In genomic region chr11:5098035-5098735, GRCm38 (mm10) we compare ENCODE assay signal across 8 mouse cellular contexts. TPM values are rescaled to one million over a fixed set of nuclear protein-coding genes. Genes with fewer than 3 reads are reported as not detected.
A peak's percentile ranks its signal among the peaks of the same experiment; 100 is the strongest.
DNase-seq lines count a peak whose midpoint lies in the region; ATAC-seq lines count a peak whose summit lies in the region.

No protein-coding gene starts in this region.

- H3K27ac ChIP-seq in forebrain, embryonic 14.5 days (ENCODE audit: low read depth, low read length): peak overlapping the region; percentile 97
- peak overlapping the region; percentile 99 for H3K27ac ChIP-seq in limb, embryonic 10.5 days
- peak overlapping the region; percentile 94 for H3K27ac ChIP-seq in midbrain, embryonic 12.5 days (replicated peaks)
- H3K27ac ChIP-seq in stomach, embryonic 14.5 days (ENCODE audit: low read length): peak overlapping the region; percentile 98

- H3K4me1 ChIP-seq in forebrain, embryonic 14.5 days (ENCODE audit: control insufficient read depth, insufficient read depth, low read length): peaks cover 24% of the 10 kb centered on the region
- H3K4me1 ChIP-seq in limb, embryonic 10.5 days: peaks cover 37% of the 10 kb centered on the region
- peaks cover 27% of the 10 kb centered on the region for H3K4me1 ChIP-seq in midbrain, embryonic 12.5 days
- peaks cover 21% of the 10 kb centered on the region; the same call in 1 of the 2 replicates for H3K4me1 ChIP-seq in stomach, embryonic 14.5 days (ENCODE audit: control insufficient read depth, insufficient read depth, low read length)

- DNase-seq in heart, adult 18-20 months: peak; percentile 57 to 73
- DNase-seq in heart, adult 11 months: no peak
- peak; percentile 40 for DNase-seq in cerebellum, adult 11 months
- DNase-seq in forebrain, embryonic 14.5 days (ENCODE audit: low spot score): peak; percentile 22
- peak; percentile 63 for DNase-seq in induced T-regulatory cell, adult 2 months (ENCODE audit: low read depth)
- DNase-seq in limb, embryonic 10.5 days (ENCODE audit: low spot score): no peak

- WGBS in forebrain, embryonic 14.5 days: under 1% methylated on average over 44 of the region's 44 CpGs
- WGBS in limb, embryonic 10.5 days: under 1% methylated on average over 44 of the region's 44 CpGs
- under 1% methylated on average over 44 of the region's 44 CpGs for WGBS in midbrain, embryonic 12.5 days
- under 1% methylated on average over 44 of the region's 44 CpGs for WGBS in stomach, embryonic 14.5 days

- 0 out of 2 replicates have a peak, but pooled peaks cover 4% of the 10 kb centered on the region for H3K36me3 ChIP-seq in forebrain, embryonic 14.5 days (ENCODE audit: control insufficient read depth, insufficient read depth, low read length)
- peaks cover 40% of the 10 kb centered on the region for H3K36me3 ChIP-seq in limb, embryonic 10.5 days
- peaks cover 2% of the 10 kb centered on the region; the same call in 1 of the 2 replicates for H3K36me3 ChIP-seq in midbrain, embryonic 12.5 days
- peaks cover 8% of the 10 kb centered on the region for H3K36me3 ChIP-seq in stomach, embryonic 14.5 days (ENCODE audit: control insufficient read depth, insufficient read depth, low read length)

- 0 out of 2 replicates have a peak, but pooled peaks have one; percentile 1 for ATAC-seq in forebrain, embryonic 14.5 days
- ATAC-seq in midbrain, embryonic 12.5 days (ENCODE audit: low FRiP score, low read depth): peak; percentile 25
- 0 out of 2 replicates have a peak, but pooled peaks have one; percentile 3 for ATAC-seq in stomach, embryonic 14.5 days (ENCODE audit: insufficient number of reproducible peaks, insufficient read depth, low FRiP score, low read depth)

- H3K4me3 ChIP-seq in forebrain, embryonic 14.5 days (ENCODE audit: low read depth, low read length): peak overlapping the region; percentile 88
- H3K4me3 ChIP-seq in limb, embryonic 10.5 days: peak overlapping the region; percentile 90
- peak overlapping the region; percentile 98 for H3K4me3 ChIP-seq in midbrain, embryonic 12.5 days
- peak overlapping the region; percentile 96 for H3K4me3 ChIP-seq in stomach, embryonic 14.5 days (ENCODE audit: low read depth, low read length)

- peak overlapping the region; percentile 89 for H3K9ac ChIP-seq in forebrain, embryonic 14.5 days (ENCODE audit: low read length)
- H3K9ac ChIP-seq in midbrain, embryonic 12.5 days (replicated peaks): peak overlapping the region; percentile 98
- peak overlapping the region; percentile 98 for H3K9ac ChIP-seq in stomach, embryonic 14.5 days (replicated peaks; ENCODE audit: low read depth, low read length)

- H3K9me3 ChIP-seq in forebrain, embryonic 14.5 days (replicated peaks; ENCODE audit: control insufficient read depth, low read length): no peaks in the 10 kb centered on the region
- no peaks in the 10 kb centered on the region for H3K9me3 ChIP-seq in limb, embryonic 10.5 days (replicated peaks)
- no peaks in the 10 kb centered on the region for H3K9me3 ChIP-seq in midbrain, embryonic 12.5 days
- H3K9me3 ChIP-seq in stomach, embryonic 14.5 days (ENCODE audit: control insufficient read depth, low read depth, low read length): no peaks in the 10 kb centered on the region

- no peaks in the 10 kb centered on the region for H3K27me3 ChIP-seq in forebrain, embryonic 14.5 days (replicated peaks; ENCODE audit: control insufficient read depth, insufficient read depth, low read length)
- H3K27me3 ChIP-seq in limb, embryonic 10.5 days (ENCODE audit: low read depth, poor library complexity, severe bottlenecking): no peaks in the 10 kb centered on the region
- no peaks in the 10 kb centered on the region for H3K27me3 ChIP-seq in midbrain, embryonic 12.5 days
- no peaks in the 10 kb centered on the region for H3K27me3 ChIP-seq in stomach, embryonic 14.5 days (ENCODE audit: control insufficient read depth, insufficient read depth, low read length)

- H3K4me2 ChIP-seq in forebrain, embryonic 14.5 days (ENCODE audit: low read length): peak overlapping the region; percentile 85
- peak overlapping the region; percentile 94 for H3K4me2 ChIP-seq in midbrain, embryonic 12.5 days (replicated peaks)
- H3K4me2 ChIP-seq in stomach, embryonic 14.5 days (replicated peaks; ENCODE audit: low read depth, low read length): peak overlapping the region; percentile 85

RNA-seq across cellular contexts. Expression of gene Rhbdd3, which starts 0.5 kb away (rescaled TPM):
- total RNA-seq in heart, adult 18-20 months (2021): 10 to 100 TPM; 25.6 to 28.2 TPM
- polyA plus RNA-seq in forebrain, embryonic 14.5 days (2014; fragmentation: Nextera tagmentation; extraction: Ambion mirVana): 28.9 and 31.8 TPM in 2 replicates
- 29.0 and 31.6 TPM in 2 replicates for polyA plus RNA-seq in limb, embryonic 10.5 days (2016; fragmentation: Nextera tagmentation; extraction: Ambion mirVana)
- polyA plus RNA-seq in midbrain, embryonic 12.5 days (2016; fragmentation: Nextera tagmentation; extraction: Ambion mirVana): 29.0 and 30.3 TPM in 2 replicates
- polyA plus RNA-seq in stomach, embryonic 14.5 days (2014; fragmentation: Nextera tagmentation; extraction: Ambion mirVana): 29.7 and 31.2 TPM in 2 replicates

RNA-seq across cellular contexts. Expression of gene Ewsr1, which starts 0.9 kb away (rescaled TPM):
- total RNA-seq in heart, adult 18-20 months (2021): 100 to 1,000 TPM in 1 of 2 experiments, 10 to 100 TPM in 1; 70.0 to 104 TPM
- 433 and 469 TPM in 2 replicates for polyA plus RNA-seq in forebrain, embryonic 14.5 days (2014; fragmentation: Nextera tagmentation; extraction: Ambion mirVana)
- 893 and 996 TPM in 2 replicates for polyA plus RNA-seq in limb, embryonic 10.5 days (2016; fragmentation: Nextera tagmentation; extraction: Ambion mirVana)
- 891 and 892 TPM in 2 replicates for polyA plus RNA-seq in midbrain, embryonic 12.5 days (2016; fragmentation: Nextera tagmentation; extraction: Ambion mirVana)
- 467 and 495 TPM in 2 replicates for polyA plus RNA-seq in stomach, embryonic 14.5 days (2014; fragmentation: Nextera tagmentation; extraction: Ambion mirVana)

RNA-seq across cellular contexts. Expression of gene Gas2l1, which starts 33.1 kb away (rescaled TPM):
- total RNA-seq in heart, adult 18-20 months (2021): 10 to 100 TPM; 16.1 to 17.6 TPM
- polyA plus RNA-seq in forebrain, embryonic 14.5 days (2014; fragmentation: Nextera tagmentation; extraction: Ambion mirVana): 14.4 and 20.4 TPM in 2 replicates
- 27.5 and 34.4 TPM in 2 replicates for polyA plus RNA-seq in limb, embryonic 10.5 days (2016; fragmentation: Nextera tagmentation; extraction: Ambion mirVana)
- polyA plus RNA-seq in midbrain, embryonic 12.5 days (2016; fragmentation: Nextera tagmentation; extraction: Ambion mirVana): 31.9 and 35.0 TPM in 2 replicates
- polyA plus RNA-seq in stomach, embryonic 14.5 days (2014; fragmentation: Nextera tagmentation; extraction: Ambion mirVana): 22.9 and 27.9 TPM in 2 replicates

RNA-seq across cellular contexts. Expression of gene Rasl10a, which starts 40.3 kb away (rescaled TPM):
- total RNA-seq in heart, adult 18-20 months (2021): 1 to 10 TPM; 3.8 to 5.6 TPM
- 0.25 and 0.53 TPM in 2 replicates for polyA plus RNA-seq in forebrain, embryonic 14.5 days (2014; fragmentation: Nextera tagmentation; extraction: Ambion mirVana)
- polyA plus RNA-seq in limb, embryonic 10.5 days (2016; fragmentation: Nextera tagmentation; extraction: Ambion mirVana): 0.34 and 0.51 TPM in 2 replicates
- 0.37 and 0.63 TPM in 2 replicates for polyA plus RNA-seq in midbrain, embryonic 12.5 days (2016; fragmentation: Nextera tagmentation; extraction: Ambion mirVana)
- 1.2 and 1.3 TPM in 2 replicates for polyA plus RNA-seq in stomach, embryonic 14.5 days (2014; fragmentation: Nextera tagmentation; extraction: Ambion mirVana)

RNA-seq across cellular contexts. Expression of gene Emid1, which starts 53.9 kb away (rescaled TPM):
- total RNA-seq in heart, adult 18-20 months (2021): 1 to 10 TPM; 1.0 to 2.1 TPM
- 13.0 and 15.1 TPM in 2 replicates for polyA plus RNA-seq in forebrain, embryonic 14.5 days (2014; fragmentation: Nextera tagmentation; extraction: Ambion mirVana)
- 12.1 and 12.3 TPM in 2 replicates for polyA plus RNA-seq in limb, embryonic 10.5 days (2016; fragmentation: Nextera tagmentation; extraction: Ambion mirVana)
- 10.2 and 12.6 TPM in 2 replicates for polyA plus RNA-seq in midbrain, embryonic 12.5 days (2016; fragmentation: Nextera tagmentation; extraction: Ambion mirVana)
- polyA plus RNA-seq in stomach, embryonic 14.5 days (2014; fragmentation: Nextera tagmentation; extraction: Ambion mirVana): 45.9 and 56.9 TPM in 2 replicates

Comparison
In these comparisons a context has a peak if more than half of its experiments do, and no peak if none do; other contexts are left out.
1. DNase-seq: peak in heart, adult 18-20 months (2 of 2), cerebellum, adult 11 months (single experiment), forebrain, embryonic 14.5 days (single experiment) and induced T-regulatory cell, adult 2 months (single experiment); none in heart, adult 11 months (single experiment) and limb, embryonic 10.5 days (single experiment).
2. Peak in every context shown above with its lines, with median percentiles within 50 percentile points of each other: ATAC-seq, H3K27ac ChIP-seq, H3K4me2 ChIP-seq, H3K4me3 ChIP-seq and H3K9ac ChIP-seq.